Mouse (Mus musculus): ENCODE measurements at regions not wholly inside any gene's neighbourhood (a gene's known extent, or its start where the extent isn't known, plus 50 kb on each side); places are given as distances from the start of the nearest gene placed in this dataset.

DNA sequence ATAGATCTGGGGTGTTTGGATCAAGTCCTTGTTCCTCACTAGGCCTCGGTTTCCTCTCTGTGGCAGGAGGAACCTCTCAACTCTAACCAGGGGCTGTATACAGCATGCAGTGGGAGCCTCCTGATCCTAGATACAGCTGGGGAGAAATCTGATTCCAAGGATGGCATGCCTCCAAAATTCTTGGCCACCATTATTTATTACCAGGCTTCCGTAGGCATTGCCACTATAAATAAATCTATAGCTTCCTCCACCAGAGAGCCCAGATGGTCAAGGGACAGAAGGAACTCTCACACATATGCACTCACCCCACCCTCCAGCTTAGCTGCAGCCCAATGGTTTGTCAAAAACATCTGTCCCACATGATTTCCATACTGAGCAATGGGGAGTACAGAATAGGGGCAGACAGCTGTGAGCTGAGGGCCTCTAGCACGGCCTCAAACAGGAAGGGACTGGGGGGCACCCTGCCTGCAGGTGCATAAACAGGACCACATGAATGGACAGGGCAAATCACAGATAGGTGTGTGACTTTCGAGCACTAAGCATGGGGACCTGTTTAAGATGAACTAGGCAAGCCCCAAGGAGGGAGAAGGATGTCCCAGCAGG lies 100.8 kb upstream of the Mgme1 start:
- no peak for DNase-seq (ENCODE audit: low read depth)

DNA sequence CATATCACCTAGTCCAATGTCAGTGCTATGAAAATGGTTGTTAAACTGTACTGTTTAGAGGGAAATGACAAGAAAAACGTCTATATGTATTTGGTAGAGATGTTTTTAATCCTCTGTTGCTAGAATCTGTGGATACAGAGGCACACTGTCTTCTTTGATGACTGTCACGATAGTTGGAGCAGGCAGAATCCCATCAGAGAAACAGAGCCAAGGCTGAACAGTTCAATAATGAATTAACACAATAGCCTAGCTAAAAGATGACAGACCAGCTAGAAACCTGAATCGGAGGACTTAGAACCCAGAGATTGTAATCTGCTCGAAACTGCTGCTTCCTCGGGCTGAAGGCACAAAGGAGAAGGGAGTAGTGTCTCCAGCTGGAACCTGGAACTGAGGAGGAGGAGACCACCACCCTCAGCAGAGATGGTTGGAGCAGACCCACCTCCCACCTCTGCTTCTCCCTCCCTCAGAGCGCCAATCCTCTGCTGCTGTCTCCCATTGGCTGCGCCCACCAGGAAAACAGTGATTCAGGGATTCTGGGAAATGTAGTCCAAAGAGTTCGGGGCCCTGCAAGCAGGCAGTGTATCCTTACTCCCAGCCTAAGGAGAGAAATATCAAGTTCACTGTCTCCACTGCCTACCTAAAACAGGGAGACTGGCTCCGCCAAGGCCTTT lies 98.2 kb upstream of the Mgme1 start:
- DNase-seq (ENCODE audit: low read depth) = no peak

DNA sequence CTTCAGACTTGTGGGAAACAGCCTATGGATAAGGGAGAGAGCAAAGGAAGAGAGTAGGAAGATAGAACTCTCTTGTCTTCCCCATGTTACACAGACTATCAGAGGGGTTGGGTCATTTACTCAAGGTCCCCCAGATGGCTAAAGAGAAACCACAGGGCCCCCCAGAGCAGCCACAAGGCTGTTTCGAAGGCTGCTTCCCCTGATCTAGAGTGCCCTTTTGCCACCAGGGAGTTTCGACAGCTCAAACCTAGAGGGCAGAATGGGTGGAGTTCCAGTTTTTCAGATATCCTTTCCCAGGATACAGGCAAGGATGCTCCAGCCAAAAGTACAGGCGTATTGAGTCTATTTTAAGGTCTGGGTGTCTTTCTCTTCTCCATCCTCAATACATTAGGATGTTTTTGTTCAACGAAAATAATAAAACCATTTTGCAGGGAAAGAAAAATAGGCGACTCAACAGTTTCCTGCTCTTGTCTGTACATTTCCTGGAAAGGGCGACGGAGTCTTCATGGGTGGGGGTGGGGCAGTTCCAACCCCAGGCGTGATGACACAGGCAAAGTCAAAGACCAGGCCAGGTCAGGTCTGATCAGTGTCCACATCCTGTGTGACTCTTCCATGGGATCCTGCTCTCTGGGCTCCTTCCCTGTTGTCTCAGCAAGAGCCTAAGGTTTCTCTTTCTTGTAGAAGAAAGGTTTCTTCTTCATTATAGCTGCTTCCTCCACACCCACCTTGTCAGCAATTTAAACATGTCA lies 96.9 kb upstream of the Mgme1 start:
- DNase-seq (ENCODE audit: low read depth) = peak; percentile 34

DNA sequence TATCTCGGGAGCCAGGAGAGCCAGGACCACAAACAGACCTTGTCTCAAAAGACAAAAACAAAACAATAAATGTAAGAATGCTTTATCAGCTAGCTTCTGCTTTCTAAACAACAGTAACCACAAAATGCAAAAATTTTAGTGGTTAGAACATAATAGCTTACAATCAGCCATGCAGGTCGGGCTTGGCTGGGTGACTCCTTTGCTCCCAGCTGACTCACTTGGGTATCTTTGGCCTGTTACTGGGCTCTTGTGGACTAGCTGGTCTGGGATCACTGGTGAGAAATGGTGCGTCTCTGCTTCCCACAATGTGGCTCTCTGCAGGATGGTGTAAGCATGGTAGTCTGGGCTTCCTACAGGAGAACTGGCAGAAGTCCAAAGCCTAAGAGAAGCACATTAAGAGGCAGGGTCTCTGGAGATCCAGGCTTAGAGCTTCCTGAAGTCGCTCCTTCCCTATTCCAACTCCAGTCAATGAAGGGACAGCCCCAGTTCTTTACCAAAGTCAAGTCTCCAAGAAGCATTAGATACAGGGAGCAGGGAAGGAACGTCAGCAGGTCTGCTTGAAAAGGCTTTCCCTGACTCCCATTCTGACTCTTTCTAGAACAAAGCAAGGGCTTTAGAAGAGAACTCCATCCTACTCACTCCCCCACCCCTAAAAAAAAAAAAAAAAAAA lies 96.0 kb upstream of the Mgme1 start:
- peak; percentile 36 for DNase-seq (ENCODE audit: low read depth)

DNA sequence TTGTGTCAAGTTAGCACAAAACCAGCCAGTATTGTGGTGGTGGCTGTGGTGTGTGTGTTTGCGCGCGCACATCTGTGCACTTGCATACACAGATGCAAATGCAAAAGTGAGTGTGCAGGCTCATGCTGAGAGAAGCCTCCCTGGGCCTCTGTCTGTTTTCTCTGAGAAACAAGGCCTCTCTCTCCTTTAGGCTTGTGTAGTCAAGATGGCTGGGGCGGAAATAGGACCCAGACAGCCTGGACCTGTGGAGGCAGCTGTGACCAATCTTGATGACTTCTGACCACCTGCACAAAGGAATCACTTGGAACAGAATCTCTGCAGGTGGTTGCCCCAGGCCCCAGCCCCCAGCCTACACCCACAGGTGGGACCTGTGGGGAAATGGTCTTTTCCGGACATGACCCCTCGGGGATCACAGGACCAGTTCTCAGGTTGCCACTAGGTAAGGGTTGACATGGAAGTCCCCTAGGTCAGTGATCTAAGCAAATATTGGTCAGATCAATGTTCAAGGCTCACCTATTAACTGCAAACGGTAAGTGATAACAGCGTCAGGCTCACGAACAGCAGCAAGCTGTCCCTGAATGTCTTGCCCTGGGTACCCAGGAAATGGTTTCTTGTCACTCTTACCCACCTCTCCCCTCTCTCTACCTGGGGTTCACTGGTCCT lies 93.8 kb upstream of the Mgme1 start:
- DNase-seq (ENCODE audit: low read depth) = no peak

DNA sequence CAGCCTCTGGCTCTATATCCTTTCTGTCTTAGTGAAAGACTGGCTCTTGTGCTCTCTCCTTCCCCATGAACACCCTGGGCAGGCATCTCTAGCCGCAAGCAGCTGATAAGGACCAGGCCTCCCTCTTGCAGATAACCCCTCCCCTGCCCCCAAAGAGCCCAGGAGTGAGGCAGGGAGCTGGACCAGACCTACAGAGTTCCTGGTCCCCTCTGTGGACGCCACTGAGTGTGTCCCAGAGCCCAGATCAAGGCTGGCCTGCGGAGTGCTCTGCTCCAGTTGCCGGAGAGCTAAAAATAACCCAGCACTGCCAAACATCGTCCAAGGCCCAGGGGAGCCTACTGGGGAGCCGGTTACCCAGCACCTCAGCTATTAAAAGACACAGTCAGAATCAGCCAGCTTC lies 93.2 kb upstream of the Mgme1 start:
- no peak for DNase-seq (ENCODE audit: low read depth)

DNA sequence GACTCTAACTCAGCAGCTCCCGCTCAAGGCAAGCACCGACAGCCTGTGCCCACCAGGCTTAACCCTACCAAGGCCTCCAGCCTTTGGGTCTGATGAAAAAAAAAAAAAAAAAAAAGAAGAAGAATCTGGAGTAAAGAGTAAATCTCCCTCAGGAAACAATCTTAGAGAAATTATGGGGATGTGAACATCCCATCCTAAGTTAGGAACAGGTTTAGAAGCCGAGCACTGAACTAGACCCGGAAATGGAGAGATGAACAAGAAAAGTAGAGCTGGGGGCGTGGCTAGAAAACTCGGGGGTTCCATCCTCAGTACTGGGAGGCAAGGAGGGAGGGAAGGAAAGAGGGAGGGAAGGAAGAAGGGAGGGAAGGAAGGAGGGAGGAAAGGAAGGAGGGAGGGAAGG lies 92.5 kb upstream of the Mgme1 start:
- no peak for DNase-seq (ENCODE audit: low read depth)

DNA sequence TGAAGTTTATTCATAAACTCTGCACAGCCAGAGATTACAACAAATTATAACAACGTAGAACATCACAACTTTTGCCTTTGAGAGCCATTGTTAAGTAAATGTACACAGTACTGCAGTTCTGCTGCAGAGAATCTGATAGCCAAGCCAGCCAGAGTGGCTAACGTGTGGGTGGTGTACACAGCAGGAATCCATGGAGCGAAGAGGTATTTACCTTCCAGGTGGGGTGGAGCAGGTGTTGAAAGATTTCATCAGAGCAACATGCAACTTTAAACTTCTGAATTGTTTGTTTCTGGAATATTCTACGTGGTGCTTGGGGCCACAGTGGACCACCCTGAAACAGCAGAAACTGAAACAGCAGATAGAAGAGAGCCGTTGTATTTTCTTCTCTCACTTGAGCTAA lies 88.4 kb upstream of the Mgme1 start:
- no peak for DNase-seq (ENCODE audit: low read depth)

DNA sequence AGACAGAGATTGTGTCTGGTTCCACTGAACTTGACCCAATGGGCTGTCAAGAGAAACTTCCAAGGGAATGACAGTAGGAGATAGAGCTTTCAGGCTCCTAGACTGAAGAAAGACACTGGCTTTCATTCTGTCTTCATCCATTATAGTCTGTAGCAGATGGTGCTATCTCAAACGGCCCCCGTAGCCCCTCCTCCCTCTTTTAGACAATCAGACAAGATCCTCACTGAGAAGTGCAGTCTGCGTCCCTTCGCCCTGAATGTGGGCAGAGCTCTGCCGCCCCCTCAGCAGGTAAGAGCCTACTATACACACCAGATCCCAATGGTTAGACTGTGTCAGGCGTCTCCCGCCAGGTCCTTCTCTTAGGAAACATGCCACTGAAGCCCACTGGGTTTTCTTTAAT lies 87.9 kb upstream of the Mgme1 start:
- DNase-seq (ENCODE audit: low read depth) = no peak

DNA sequence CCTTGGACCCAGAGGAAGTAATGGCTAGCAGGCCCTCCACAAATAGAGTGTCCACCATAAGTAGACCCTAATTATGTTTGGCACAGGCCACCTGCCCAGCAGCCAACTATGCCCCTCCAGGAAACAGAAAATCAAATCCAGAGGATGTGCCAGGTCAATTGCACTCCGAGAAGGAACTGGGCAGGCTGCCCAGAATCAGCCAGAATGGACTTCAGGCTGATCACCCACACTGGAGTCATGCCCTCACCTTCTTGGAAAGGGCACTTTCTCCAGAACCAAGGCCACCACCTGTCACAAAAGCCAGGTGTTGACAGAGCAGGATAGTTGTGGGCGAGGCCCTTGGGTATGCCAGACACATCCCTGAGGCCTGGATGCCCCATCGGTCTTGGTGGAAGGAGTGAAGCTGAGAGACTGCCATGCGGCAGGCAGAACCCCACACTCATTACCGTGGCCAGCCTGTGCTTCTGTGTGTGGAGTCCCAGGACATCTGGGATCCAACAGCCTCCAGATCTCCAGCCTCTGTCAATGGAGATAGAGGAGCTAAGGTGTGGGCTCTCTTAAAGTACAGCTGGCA lies 87.0 kb upstream of the Mgme1 start:
- DNase-seq (ENCODE audit: low read depth) = no peak

DNA sequence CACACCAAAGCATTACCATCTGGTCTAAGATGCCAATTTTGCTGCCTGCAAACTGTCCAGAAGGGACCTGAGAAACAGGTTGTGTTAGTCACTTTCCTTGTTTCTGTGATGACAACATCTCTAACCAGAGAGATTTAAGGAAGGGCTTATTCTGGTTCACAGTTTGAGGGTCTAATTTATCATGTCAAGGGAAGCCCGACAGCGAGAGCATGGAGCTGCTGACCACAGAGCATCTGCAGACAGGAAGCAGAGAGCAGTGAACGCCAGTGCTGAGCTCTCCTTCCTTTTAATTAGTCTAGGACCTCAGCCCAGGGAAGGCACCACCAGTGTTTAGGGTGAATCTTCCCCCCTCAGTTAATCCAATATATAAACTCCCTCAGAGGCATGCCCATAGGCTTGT lies 85.3 kb upstream of the Mgme1 start:
- peak; percentile 72 for DNase-seq (ENCODE audit: low read depth)

DNA sequence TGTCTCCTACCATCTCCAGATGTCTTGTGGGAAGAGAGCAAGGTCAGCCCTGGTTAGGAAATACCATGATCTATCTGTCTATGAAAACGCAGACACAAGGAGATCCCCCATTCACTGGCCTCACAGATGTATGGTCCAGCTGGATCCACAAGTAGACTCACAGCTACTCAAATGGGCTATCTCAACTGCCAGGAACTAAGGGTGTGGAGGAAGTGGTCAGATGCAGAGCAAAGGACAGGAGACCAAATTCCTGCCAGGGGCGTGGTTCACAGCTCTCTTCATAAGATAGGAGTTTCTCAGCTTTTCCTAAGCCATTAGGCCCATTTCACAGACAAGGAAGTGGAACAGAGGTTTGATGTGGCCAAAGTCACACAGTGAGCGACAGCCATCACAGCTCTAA lies 84.0 kb upstream of the Mgme1 start:
- peak; percentile 83 for DNase-seq (ENCODE audit: low read depth)

DNA sequence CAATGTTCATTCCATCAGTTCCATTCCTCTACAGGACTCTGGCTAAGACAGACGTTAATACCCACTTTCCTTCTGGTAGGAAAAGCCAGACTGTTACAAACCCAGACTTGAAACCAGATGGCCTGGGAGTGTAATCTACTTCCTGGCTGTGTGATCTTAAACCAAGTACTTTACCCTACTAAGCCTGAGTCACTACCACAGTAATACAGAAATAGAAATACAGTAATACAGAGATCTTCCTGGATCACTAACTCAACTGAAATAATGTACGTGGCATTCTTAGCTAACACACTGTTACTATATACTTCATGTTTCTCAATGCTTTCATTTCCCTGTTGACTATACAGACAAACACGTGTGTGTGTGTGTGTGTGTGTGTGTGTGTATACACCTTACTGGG lies 82.4 kb upstream of the Mgme1 start:
- peak; percentile 94 for DNase-seq (ENCODE audit: low read depth)

DNA sequence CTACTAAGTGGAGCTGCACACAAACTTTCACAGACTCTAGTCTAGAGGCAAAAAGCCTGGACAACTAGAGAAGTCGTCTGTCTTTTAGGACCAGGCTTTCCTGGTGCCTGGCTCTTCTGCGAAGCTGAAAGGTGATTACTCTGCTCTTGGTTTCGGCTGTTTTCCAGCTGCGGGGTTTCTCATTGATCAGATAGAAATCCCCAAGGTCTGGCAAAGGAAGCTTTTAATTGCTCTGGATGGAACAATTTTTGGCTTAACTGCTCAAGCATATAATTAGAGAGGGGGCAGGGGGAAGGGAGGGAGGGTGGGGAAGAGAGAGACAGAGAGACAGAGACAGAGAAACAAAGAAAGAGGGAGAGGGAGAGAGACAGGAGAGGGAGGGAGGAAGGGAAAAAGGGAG lies 82.0 kb upstream of the Mgme1 start:
- no peak for DNase-seq (ENCODE audit: low read depth)

DNA sequence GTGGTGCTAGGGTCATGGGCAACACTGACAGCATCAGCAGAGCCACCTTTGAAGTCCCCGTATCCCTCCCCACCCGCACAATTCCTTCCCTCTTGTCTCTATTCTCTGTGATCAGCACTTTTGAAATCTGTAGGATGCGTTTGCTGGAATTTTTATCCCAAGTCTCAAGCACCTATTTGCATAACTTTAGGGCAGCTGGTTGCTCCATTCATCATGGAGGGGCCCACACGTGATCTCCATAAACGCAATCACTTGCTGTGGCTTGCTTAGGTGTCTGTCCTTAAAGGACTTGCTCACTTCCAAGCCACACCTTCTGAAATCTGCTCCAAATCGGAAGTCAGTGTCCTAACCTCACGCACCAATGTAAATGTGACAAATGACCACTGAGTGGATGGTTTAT lies 80.7 kb upstream of the Mgme1 start:
- no peak for DNase-seq (ENCODE audit: low read depth)

DNA sequence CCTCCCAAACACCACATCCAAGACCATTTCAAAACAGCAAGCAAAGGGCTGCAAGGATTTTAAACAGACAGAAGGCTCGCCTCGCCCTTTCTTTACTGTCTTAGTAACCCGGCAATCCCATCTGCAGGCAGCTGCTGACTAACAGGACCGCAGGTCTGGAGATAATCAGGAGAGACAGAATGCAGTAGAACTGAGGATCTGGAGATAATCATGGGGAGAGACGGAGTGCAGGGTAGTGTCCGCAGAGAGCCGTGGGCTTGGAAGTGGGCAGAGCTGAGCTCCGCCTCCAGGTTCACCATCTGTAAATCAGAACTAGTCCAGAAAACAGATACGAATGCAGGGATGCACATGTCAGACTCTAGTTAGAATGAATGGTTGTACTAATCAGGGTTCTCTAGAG lies 79.4 kb upstream of the Mgme1 start:
- DNase-seq (ENCODE audit: low read depth) = no peak

DNA sequence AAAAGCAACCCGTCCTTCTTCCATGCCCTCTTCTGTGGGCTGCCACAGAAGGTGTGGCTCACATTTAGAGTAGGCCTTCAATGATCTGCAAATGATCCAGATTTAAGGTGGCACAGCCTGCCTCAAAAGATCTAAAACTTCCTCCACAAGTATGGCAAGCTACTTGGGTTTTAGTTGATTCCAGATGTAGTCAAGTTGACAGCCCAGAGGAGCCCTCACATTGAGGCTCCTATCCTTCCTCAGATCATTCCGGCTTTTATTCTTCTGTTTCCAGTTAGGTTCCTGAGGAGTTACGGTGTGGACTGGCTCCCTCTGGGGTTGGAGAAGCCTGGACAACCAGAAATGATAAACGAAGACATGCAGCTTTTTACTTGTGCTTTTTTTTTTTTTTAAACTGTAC lies 78.8 kb upstream of the Mgme1 start:
- DNase-seq (ENCODE audit: low read depth) = no peak

DNA sequence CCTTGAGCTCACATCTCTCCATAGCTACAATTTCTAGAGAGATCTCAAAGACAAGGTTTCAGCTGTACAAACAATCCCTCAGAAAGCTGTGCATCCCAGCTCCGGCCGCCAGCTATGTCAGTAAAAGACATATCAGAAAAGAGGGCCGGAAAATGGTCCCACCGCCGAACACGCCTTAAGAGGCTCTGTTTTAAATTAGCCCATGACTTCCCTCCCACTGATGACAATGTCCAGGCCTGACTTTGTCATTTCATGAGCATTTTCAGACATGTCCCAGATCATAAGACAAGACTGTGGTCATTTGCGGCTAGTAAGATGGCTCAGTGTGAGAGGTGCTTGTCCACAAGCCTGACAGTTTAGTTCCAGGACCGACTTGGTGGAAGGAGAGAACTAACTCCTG lies 78.0 kb upstream of the Mgme1 start:
- no peak for DNase-seq (ENCODE audit: low read depth)

DNA sequence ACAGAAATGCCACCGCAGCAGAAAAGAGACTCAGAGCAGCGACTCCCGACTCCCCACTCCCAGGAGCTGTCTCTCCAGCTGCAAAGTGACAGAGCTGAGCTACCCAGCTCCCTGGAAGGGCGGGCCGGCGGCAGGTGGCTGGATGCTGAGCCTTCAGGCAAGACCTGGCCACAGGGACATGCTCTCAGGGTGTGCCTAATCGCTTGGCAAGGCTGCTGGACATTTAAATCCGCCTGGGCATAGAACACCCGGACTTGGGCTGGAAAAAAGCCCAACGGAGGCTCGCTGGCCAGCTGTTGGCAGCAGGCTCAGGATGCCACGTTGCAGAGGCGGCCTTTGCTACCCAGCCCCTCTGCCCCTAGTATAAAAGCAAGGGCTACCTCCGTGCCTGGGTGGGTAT lies 74.6 kb upstream of the Mgme1 start:
- DNase-seq (ENCODE audit: low read depth) = no peak

DNA sequence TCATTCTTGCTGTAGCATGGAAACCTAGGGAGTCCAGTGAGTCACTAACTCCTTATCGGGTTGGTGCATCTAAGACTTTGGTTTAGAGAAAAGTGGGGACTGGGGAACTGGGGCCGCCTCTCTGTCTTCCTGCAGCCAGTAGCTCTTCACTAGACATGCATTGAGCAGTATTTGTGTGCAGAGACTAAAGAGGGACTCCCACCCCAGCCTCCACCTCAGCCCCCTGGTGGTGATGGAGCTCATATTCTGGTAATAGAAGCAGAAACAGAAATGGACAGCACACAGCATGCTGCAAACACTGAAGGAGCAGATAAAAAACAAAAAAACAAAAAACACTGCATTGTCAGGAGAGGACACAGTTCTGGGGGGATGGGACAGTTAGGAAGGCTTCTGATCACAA lies 73.3 kb upstream of the Mgme1 start:
- peak; percentile 91 for DNase-seq (ENCODE audit: low read depth)

DNA sequence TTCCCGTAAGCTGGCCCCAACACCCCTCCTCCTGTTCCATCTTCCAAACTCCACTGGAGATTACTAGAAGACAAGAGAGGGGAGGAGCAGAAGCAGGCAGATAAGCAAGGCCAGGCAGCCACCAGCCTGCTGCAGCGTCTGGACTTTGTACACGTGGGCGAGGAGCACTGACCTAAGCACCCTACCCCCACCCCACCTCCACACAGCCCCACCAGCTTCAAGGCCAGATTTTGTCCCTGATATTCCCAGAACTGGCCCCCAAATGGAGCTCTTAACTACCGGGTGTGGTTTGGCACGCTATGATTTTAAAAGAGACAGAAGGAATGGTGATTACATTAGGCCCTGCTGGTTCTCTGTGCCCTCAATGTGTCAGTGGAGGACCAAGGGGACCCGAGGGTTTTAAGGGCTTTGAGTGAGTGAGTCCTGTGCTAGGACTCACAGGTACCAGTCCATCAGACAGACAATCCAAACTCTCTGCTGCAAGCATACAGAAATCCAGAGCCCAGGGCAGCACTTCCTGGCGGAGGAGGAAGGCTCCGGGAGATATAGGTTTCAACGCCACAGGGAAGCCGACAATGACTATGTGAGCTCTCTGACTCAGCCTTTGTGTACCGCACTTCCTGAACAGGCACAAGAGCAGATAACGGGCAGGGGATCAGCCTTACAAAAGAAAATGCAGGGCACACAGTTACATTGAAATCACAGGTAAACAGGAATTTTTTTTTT lies 72.0 kb upstream of the Mgme1 start:
- DNase-seq (ENCODE audit: low read depth) = peak; percentile 96

All from 416B (cell line).